Mouse (Mus musculus) testis, postnatal 14 days (tissue): Measurements from ENCODE around the gene Gm26657.

Experiments
- DNase-seq: peaks from one replicate; pipeline ENCODE4 v3.0.0; 2021; ENCODE audit warnings: low spot score

Gene Gm26657

GRCm38 (mm10) chr4:56757693-56758092 is 17.8 kb downstream of the Gm26657 start:
- DNase-seq, result no peak

- DNase-seq, result no peak
Measured at GRCm38 (mm10) chr4:56767861-56768284, 28.0 kb downstream of the Gm26657 start.

- DNase-seq, result no peak
Measured at GRCm38 (mm10) chr4:56768913-56769312, 29.0 kb downstream of the Gm26657 start.

- no peak for DNase-seq
Measured at GRCm38 (mm10) chr4:56771065-56771464, 31.2 kb downstream of the Gm26657 start.
